Mouse (Mus musculus) cerebellum, adult 2 months (tissue): ENCODE measurements around the gene Fig4. TPM values are rescaled to one million over a fixed set of nuclear protein-coding genes. Genes with fewer than 3 reads are reported as not detected.

Experiments
- DNase-seq, 2 experiments: peaks; one replicate each; pipeline ENCODE4 v3.0.0; 2021
- H3K27ac ChIP-seq: fragments of 200-500 bp; 2 replicates; pipeline ENCODE4 v1.5.1; 2012; ENCODE audit warnings: low read length, control low read depth, inconsistent platforms; ENCODE audit not compliant: insufficient read depth
- H3K27me3 ChIP-seq: fragments of 200-500 bp; 2 replicates; pipeline ENCODE4 v1.6.1; 2012; ENCODE audit warnings: inconsistent platforms, mild to moderate bottlenecking, low read length, moderate library complexity; ENCODE audit not compliant: control insufficient read depth, insufficient read depth
- H3K4me1 ChIP-seq: fragments of 200-500 bp; 2 replicates; pipeline ENCODE4 v1.6.1; 2011; ENCODE audit warnings: low read length; ENCODE audit not compliant: control insufficient read depth, insufficient read depth
- H3K4me3 ChIP-seq: fragments of 200-500 bp; replicated peaks from 2 replicates; pipeline ENCODE3; 2011; ENCODE audit warnings: mild to moderate bottlenecking, low read depth, low read length, control low read depth; ENCODE audit not compliant: insufficient read depth
- CTCF ChIP-seq: fragments of 200-500 bp; IDR thresholded peaks from 2 replicates; pipeline ENCODE4 v1.5.1; 2011; ENCODE audit warnings: low read depth, mild to moderate bottlenecking, control low read depth, low read length, moderate library complexity, borderline replicate concordance; ENCODE audit not compliant: insufficient read depth
- POLR2A ChIP-seq: fragments of 200-500 bp; IDR thresholded peaks from 2 replicates; pipeline ENCODE4 v1.6.1; 2011; ENCODE audit warnings: low read length, control low read depth, borderline replicate concordance; ENCODE audit not compliant: insufficient read depth
- WGBS: fragments of 180-500 bp; shearing (Covaris S2); methylation state at CpG from one replicate; pipeline ENCODE4 v1.1.7; 2018; 5-methylcytosine and 5-hydroxymethylcytosine counted together
- polyA plus RNA-seq: library from polyadenylated mRNA; depleted of rRNA; stranded (reverse); fragments of >200 nt; gene quantifications from 2 replicates; pipeline ENCODE4 v1.2.3, GENCODE M21; 2012

Gene Fig4
- polyA plus RNA-seq, 1 experiment = 19.3 TPM

DNA sequence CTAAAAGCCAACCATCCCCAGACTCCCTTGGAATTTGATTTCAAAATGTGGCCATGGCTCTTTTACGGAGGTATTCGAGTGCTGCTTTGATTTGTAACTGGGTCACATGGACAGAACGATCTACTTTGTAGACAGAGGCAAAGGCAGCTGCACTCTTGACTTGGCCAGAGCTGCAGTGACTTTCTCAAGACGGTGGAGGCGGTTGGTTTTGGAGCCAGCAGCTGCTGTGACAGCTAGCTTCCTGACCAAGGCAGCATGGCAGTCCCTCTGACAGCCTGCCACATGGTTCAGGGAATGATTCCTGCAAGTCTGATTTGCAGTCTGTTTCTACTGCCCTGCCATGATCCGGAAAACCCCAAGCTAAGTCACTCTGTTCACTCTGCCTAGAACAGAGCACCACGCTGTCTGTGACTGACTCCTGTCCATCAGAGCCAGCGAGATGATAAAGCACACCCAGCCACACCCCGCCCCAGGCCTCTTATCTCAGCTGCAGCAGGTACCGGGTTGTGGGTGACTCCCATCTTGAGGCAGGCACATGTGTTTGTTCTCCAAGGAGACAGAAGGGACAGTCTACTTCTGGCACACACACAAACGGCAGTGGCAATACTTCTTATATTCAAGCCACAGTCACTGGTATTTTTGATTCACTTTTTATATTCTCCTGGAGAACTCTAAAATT lies 98.3 kb downstream of the Fig4 start:
- TF ChIP-seq POLR2A = no peak
- no peak for TF ChIP-seq CTCF
- no peak overlapping the region for H3K27ac ChIP-seq
- no peak for DNase-seq
- 57% methylated on average over 11 of the region's 11 CpGs for WGBS
- no peaks in the 10 kb centered on the region for H3K27me3 ChIP-seq
- no peaks in the 10 kb centered on the region; the same call in 1 of the 2 replicates for H3K4me1 ChIP-seq
- no peak overlapping the region for H3K4me3 ChIP-seq

DNA sequence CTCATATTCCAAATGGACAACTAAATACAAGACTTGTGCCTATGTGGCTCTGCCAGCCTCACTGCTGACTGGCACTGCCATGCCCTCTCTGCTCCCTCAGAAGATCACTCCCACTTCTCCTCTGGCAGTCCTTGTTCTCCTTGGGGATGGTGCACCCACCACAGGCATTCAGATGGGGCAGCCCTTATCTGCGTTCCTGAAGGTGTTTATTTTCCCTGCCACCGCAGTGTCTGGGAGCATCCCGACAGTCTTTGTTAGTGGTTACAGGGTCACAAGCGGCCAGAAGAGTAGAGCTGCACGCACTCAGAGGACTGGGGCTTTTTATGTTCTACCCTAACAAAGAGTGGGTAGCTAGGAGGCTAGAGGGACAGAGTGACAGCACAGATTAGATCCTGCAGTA lies 98.9 kb downstream of the Fig4 start:
- H3K27me3 ChIP-seq = no peaks in the 10 kb centered on the region
- no peak for DNase-seq
- no peak for TF ChIP-seq CTCF
- TF ChIP-seq POLR2A = no peak
- no peaks in the 10 kb centered on the region for H3K4me1 ChIP-seq
- WGBS = 79% methylated on average over 5 of the region's 5 CpGs
- H3K27ac ChIP-seq = no peak overlapping the region
- H3K4me3 ChIP-seq = no peak overlapping the region

DNA sequence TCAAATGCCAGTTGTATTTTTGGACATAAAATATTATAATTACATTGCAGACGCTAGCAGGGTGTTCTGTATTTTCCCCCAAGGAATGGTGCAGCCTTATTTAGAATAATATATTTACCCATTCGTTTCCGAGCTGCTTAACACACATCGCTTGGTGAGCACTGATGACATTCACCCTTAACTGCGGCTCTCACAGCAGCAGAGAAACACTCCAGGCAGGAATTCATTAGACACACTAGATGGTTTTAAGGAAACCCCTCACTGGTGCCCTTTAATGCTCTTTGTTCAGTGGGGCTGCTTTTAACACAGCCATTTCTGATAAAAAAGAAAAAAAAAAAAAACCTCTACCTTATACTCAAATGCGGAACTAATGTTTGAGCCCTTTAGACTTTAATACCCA lies 104.3 kb downstream of the Fig4 start:
- Histone ChIP-seq H3K27me3 (no peaks in the 10 kb centered on the region), H3K4me1 (no peaks in the 10 kb centered on the region), H3K4me3 (no peak overlapping the region), H3K27ac (no peak overlapping the region)
- DNase-seq = no peak
- WGBS = 64% methylated on average over 6 of the region's 6 CpGs
- TF ChIP-seq POLR2A (no peak), CTCF (no peak)

DNA sequence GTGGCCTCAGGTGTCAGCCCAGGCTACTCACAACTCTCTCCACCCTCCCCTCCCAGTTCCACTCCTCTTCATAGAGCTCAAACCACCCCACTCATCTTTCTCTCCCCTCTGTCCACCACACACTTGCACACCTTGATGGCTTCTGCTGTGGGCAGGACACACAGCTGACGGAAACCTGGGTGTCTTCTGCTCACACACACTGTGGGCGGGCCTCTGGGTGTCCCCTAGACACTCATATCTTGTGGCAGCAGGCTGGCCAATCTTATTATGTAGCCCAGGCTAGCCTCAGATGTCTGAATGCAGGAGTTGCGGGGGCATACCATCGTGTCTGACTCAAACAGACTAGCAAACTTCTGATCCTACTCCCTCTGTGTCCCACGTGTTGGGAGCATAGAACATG lies 105.3 kb downstream of the Fig4 start:
- WGBS = 98% methylated on average over 5 of the region's 5 CpGs
- no peak for TF ChIP-seq CTCF
- no peak for TF ChIP-seq POLR2A
- no peaks in the 10 kb centered on the region for H3K27me3 ChIP-seq
- no peaks in the 10 kb centered on the region for H3K4me1 ChIP-seq
- no peak overlapping the region for H3K4me3 ChIP-seq
- DNase-seq = no peak
- no peak overlapping the region for H3K27ac ChIP-seq

DNA sequence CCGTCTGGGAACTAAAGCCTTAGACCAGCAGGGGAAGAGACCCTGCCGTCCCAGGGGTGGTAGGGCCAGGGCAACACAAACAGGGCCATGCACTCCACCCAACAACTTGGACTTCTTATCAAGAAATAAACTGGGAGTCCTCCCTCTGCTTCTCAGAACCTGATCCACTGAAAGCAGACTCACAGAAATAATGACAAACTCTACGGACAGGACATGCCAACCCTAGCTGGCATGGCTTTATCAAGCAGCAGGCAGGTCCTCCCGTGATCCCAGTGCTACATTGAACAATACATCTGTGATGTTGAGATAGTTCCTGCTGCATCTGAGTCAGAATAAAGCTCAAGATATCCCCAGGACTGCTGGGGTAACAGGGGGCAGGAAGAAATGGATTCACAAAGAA lies 106.8 kb downstream of the Fig4 start:
- no peaks in the 10 kb centered on the region for H3K4me1 ChIP-seq
- H3K27me3 ChIP-seq = no peaks in the 10 kb centered on the region
- no peak for DNase-seq
- H3K4me3 ChIP-seq = no peak overlapping the region
- TF ChIP-seq POLR2A (no peak), CTCF (no peak)
- no peak overlapping the region for H3K27ac ChIP-seq
- 66% methylated on average over 4 of the region's 4 CpGs for WGBS

DNA sequence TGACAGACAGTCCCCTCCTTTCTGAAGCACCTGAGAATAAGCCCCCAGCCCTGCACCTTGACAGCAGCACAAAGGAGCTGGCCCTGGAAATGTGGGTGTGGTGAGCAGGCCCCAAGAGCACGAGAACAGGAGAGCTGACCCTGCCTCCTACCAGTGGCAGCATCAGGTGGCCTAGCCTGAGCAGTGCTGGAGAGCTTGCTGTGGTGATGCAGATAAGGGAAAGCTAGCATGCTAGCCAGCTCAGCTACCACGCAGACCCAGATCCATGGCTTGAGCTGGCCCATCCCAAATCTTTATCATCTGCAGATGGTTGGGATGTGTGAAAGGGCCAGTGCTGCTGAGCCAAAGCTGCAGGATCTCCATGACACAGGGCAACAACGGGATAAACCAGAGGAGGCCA lies 113.7 kb downstream of the Fig4 start:
- WGBS = 73% methylated on average over 3 of the region's 3 CpGs
- H3K27ac ChIP-seq = no peak overlapping the region
- no peak for DNase-seq
- 0 out of 2 replicates have a peak, but pooled peaks cover 2% of the 10 kb centered on the region for H3K27me3 ChIP-seq
- TF ChIP-seq CTCF (no peak), POLR2A (no peak)
- no peaks in the 10 kb centered on the region for H3K4me1 ChIP-seq
- no peak overlapping the region for H3K4me3 ChIP-seq

DNA sequence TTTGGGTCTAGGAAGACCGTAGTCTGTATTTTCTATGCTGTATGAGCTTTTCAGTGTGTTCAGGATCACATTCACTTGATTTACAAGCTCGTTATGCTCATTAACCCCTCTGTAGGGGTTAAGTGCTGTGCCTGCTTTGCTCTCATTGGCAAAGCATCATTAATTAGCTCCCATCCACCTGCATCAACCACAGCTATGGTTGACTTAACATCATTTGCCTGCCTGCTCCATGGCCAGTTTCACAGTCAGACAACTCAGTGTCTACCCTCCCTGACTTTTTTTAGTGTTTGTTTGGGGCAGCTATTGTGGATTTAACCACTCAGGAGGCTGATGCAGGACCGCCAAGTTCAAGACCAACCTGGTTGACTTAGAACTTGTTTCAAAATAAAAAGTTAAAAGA lies 119.1 kb downstream of the Fig4 start:
- no peak for DNase-seq
- TF ChIP-seq CTCF = no peak
- TF ChIP-seq POLR2A = no peak
- Histone ChIP-seq H3K4me1 (no peaks in the 10 kb centered on the region), H3K4me3 (no peak overlapping the region), H3K27ac (no peak overlapping the region), H3K27me3 (no peaks in the 10 kb centered on the region)
- whole genome bisulfite sequencing = 59% methylated on average over 3 of the region's 3 CpGs

DNA sequence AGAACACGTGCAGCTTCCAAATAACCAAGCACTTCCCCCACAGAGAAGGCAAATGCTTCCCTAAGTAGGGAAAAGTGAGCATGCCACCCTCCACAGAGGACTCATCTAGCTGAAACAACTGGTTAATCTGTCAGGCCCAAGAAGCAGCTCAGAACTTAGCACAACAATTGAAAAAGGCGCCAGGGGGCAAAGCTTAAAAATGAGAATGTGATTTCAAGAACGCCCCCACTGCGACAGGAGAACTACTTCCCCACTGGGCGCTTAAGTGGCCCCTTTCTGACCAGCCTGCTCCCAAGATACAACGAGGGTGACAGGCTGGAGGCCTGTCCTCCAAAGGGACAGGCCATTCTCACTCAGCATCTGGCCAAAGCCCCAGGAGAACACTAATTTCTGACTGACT lies 120.4 kb downstream of the Fig4 start:
- TF ChIP-seq POLR2A (no peak), CTCF (no peak)
- no peak overlapping the region for H3K27ac ChIP-seq
- WGBS = 20% methylated on average over 6 of the region's 6 CpGs
- no peak overlapping the region for H3K4me3 ChIP-seq
- no peak for DNase-seq
- no peaks in the 10 kb centered on the region for H3K27me3 ChIP-seq
- no peaks in the 10 kb centered on the region for H3K4me1 ChIP-seq
